Mouse (Mus musculus) MEL (cell line): ENCODE measurements around the gene Efnb1. TPM values are rescaled to one million over a fixed set of nuclear protein-coding genes. Genes with fewer than 3 reads are reported as not detected.

Experiments used
- DNase-seq: peaks from one replicate; pipeline ENCODE4 v3.0.0; 2011; ENCODE audit warnings: low read depth, low spot score
- H3K27ac ChIP-seq: 2 replicates; pipeline ENCODE4 v1.5.1; 2012; ENCODE audit warnings: low read depth, mild to moderate bottlenecking, control low read depth, low read length, moderate library complexity; ENCODE audit not compliant: control insufficient read depth
- H3K27me3 ChIP-seq, 2 experiments: fragments of 150-350 bp in 1 of 2; sonication (generic) in 1 of 2; 2 replicates each; pipeline ENCODE4 v1.6.1; 2012; ENCODE audit warnings: low read length in 2 of 2, mild to moderate bottlenecking in 2 of 2, improper control_type of control experiment in 1 of 2, moderate library complexity in 1 of 2; ENCODE audit not compliant: insufficient read depth in 2 of 2, control insufficient read depth in 1 of 2
- H3K36me3 ChIP-seq, 2 experiments: 2 replicates each; pipeline ENCODE4 v1.6.1; 2012 to 2014; ENCODE audit warnings: low read length in 2 of 2, improper control_type of control experiment in 1 of 2, inconsistent platforms in 1 of 2, mild to moderate bottlenecking in 1 of 2; ENCODE audit not compliant: insufficient read depth in 2 of 2, control insufficient read depth in 1 of 2
- H3K4me1 ChIP-seq, 2 experiments: fragments of 150-350 bp in 1 of 2; sonication (generic) in 1 of 2; 2 replicates each; pipeline ENCODE4 v1.6.1; 2012; ENCODE audit warnings: low read length in 2 of 2, improper control_type of control experiment in 1 of 2, mild to moderate bottlenecking in 1 of 2; ENCODE audit not compliant: insufficient read depth in 2 of 2, control insufficient read depth in 1 of 2
- H3K4me3 ChIP-seq, 2 experiments: fragments of 150-350 bp in 1 of 2; sonication (generic) in 1 of 2; 2 replicates each; pipeline ENCODE4 v1.5.1; 2012; ENCODE audit warnings: low read depth in 2 of 2, low read length in 2 of 2, mild to moderate bottlenecking in 2 of 2, moderate library complexity in 2 of 2, control low read depth in 1 of 2, improper control_type of control experiment in 1 of 2; ENCODE audit not compliant: control insufficient read depth in 1 of 2, insufficient read depth in 1 of 2
- H3K79me2 ChIP-seq: 2 replicates; pipeline ENCODE4 v1.6.1; 2012; ENCODE audit warnings: mild to moderate bottlenecking, low read length, moderate library complexity; ENCODE audit not compliant: control insufficient read depth, poor library complexity, insufficient read depth
- H3K9ac ChIP-seq: 2 replicates; pipeline ENCODE4 v1.6.1; 2012; ENCODE audit warnings: low read depth, mild to moderate bottlenecking, control low read depth, low read length, moderate library complexity; ENCODE audit not compliant: control insufficient read depth, poor library complexity, severe bottlenecking
- H3K9me3 ChIP-seq: fragments of 150-350 bp; sonication (generic); replicated peaks from 2 replicates; pipeline ENCODE4 v1.6.1; 2012; ENCODE audit warnings: mild to moderate bottlenecking, low read length, improper control_type of control experiment, moderate library complexity; ENCODE audit not compliant: insufficient read depth
- BHLHE40 ChIP-seq: IDR thresholded peaks from 2 replicates; pipeline ENCODE4 v1.6.1; 2012; ENCODE audit warnings: low read depth, mild to moderate bottlenecking, inconsistent platforms, low read length, improper control_type of control experiment, borderline replicate concordance
- CHD1 ChIP-seq: IDR thresholded peaks from 2 replicates; pipeline ENCODE4 v1.6.1; 2012; ENCODE audit warnings: low read depth, mild to moderate bottlenecking, inconsistent platforms, low read length, improper control_type of control experiment
- CHD2 ChIP-seq: IDR thresholded peaks from 2 replicates; pipeline ENCODE4 v1.6.1; 2011; ENCODE audit warnings: low read length, improper control_type of control experiment
- E2F4 ChIP-seq: IDR thresholded peaks from 2 replicates; pipeline ENCODE4 v1.6.1; 2011; ENCODE audit warnings: low read depth, low read length, improper control_type of control experiment, borderline replicate concordance
- EP300 ChIP-seq, 2 experiments: IDR thresholded peaks; 2 replicates each; pipeline ENCODE4 v1.6.1; 2011; ENCODE audit warnings: improper control_type of control experiment in 2 of 2, low read length in 2 of 2, low read depth in 1 of 2, mild to moderate bottlenecking in 1 of 2
- ETS1 ChIP-seq: IDR thresholded peaks from 2 replicates; pipeline ENCODE4 v1.6.1; 2012; ENCODE audit warnings: low read depth, mild to moderate bottlenecking, inconsistent platforms, low read length, improper control_type of control experiment, moderate library complexity
- HCFC1 ChIP-seq: IDR thresholded peaks from 2 replicates; pipeline ENCODE4 v1.6.1; 2012; ENCODE audit warnings: low read depth, mild to moderate bottlenecking, inconsistent platforms, low read length, improper control_type of control experiment, moderate library complexity
- JUND ChIP-seq: IDR thresholded peaks from 2 replicates; pipeline ENCODE4 v1.6.1; 2011; ENCODE audit warnings: low read depth, mild to moderate bottlenecking, improper control_type of control experiment, low read length
- KAT2A ChIP-seq: conservative IDR thresholded peaks from 2 replicates; pipeline ENCODE4 v1.6.1; 2012; ENCODE audit warnings: low read depth, low read length, improper control_type of control experiment, inconsistent platforms
- MAFK ChIP-seq: IDR thresholded peaks from 2 replicates; pipeline ENCODE4 v1.6.1; 2011; ENCODE audit warnings: low read depth, mild to moderate bottlenecking, low read length, improper control_type of control experiment, borderline replicate concordance
- MAX ChIP-seq: IDR thresholded peaks from 2 replicates; pipeline ENCODE4 v1.6.1; 2011; ENCODE audit warnings: low read length, improper control_type of control experiment
- MAZ ChIP-seq: IDR thresholded peaks from 2 replicates; pipeline ENCODE4 v1.6.1; 2012; ENCODE audit warnings: low read depth, mild to moderate bottlenecking, inconsistent platforms, low read length, improper control_type of control experiment
- MXI1 ChIP-seq: IDR thresholded peaks from 2 replicates; pipeline ENCODE4 v1.6.1; 2011; ENCODE audit warnings: mild to moderate bottlenecking, low read depth, low read length, improper control_type of control experiment
- NELFE ChIP-seq: IDR thresholded peaks from 2 replicates; pipeline ENCODE4 v1.6.1; 2011; ENCODE audit warnings: low read depth, low read length, improper control_type of control experiment
- NRF1 ChIP-seq: IDR thresholded peaks from 2 replicates; pipeline ENCODE4 v1.6.1; 2014; ENCODE audit warnings: low read depth, mild to moderate bottlenecking, inconsistent platforms, low read length, improper control_type of control experiment, moderate library complexity; ENCODE audit not compliant: poor library complexity, insufficient read depth, severe bottlenecking
- POLR2AphosphoS5 ChIP-seq: IDR thresholded peaks from 2 replicates; pipeline ENCODE4 v1.6.1; 2012; ENCODE audit warnings: low read depth, borderline replicate concordance, mild to moderate bottlenecking, inconsistent platforms, low read length, moderate library complexity, mixed read lengths
- RCOR1 ChIP-seq: IDR thresholded peaks from 2 replicates; pipeline ENCODE4 v1.6.1; 2012; ENCODE audit warnings: low read depth, mild to moderate bottlenecking, inconsistent platforms, low read length, improper control_type of control experiment
- SIN3A ChIP-seq: IDR thresholded peaks from 2 replicates; pipeline ENCODE4 v1.6.1; 2012; ENCODE audit warnings: low read length, improper control_type of control experiment, inconsistent platforms
- SMC3 ChIP-seq: IDR thresholded peaks from 2 replicates; pipeline ENCODE4 v1.6.1; 2011; ENCODE audit warnings: low read depth, low read length, improper control_type of control experiment
- TBP ChIP-seq: IDR thresholded peaks from 2 replicates; pipeline ENCODE4 v1.8.0; 2011; ENCODE audit warnings: low read depth, low read length, improper control_type of control experiment
- TCF12 ChIP-seq: IDR thresholded peaks from 2 replicates; pipeline ENCODE4 v1.6.1; 2014; ENCODE audit warnings: low read depth, mild to moderate bottlenecking, inconsistent platforms, low read length, improper control_type of control experiment, moderate library complexity
- UBTF ChIP-seq: IDR thresholded peaks from 2 replicates; pipeline ENCODE4 v1.6.1; 2012; ENCODE audit warnings: low read depth, mild to moderate bottlenecking, inconsistent platforms, low read length, improper control_type of control experiment, moderate library complexity, borderline replicate concordance; ENCODE audit not compliant: insufficient read depth
- USF1 ChIP-seq: IDR thresholded peaks from 2 replicates; pipeline ENCODE4 v1.6.1; 2014; ENCODE audit warnings: low read depth, mild to moderate bottlenecking, inconsistent platforms, low read length, improper control_type of control experiment, moderate library complexity
- USF2 ChIP-seq, 2 experiments: IDR thresholded peaks; 2 replicates each; pipeline ENCODE4 v1.6.1; 2011 to 2012; ENCODE audit warnings: improper control_type of control experiment in 2 of 2, low read length in 2 of 2, borderline replicate concordance in 1 of 2, inconsistent platforms in 1 of 2, low read depth in 1 of 2, mild to moderate bottlenecking in 1 of 2; ENCODE audit not compliant: insufficient read depth in 1 of 2
- ZC3H11A ChIP-seq: IDR thresholded peaks from 2 replicates; pipeline ENCODE4 v1.6.1; 2012; ENCODE audit warnings: low read depth, mild to moderate bottlenecking, inconsistent platforms, low read length, improper control_type of control experiment
- ZMIZ1 ChIP-seq: IDR thresholded peaks from 2 replicates; pipeline ENCODE4 v1.6.1; 2012; ENCODE audit warnings: low read depth, mild to moderate bottlenecking, inconsistent platforms, low read length, improper control_type of control experiment, moderate library complexity
- polyA plus RNA-seq, 2 experiments: library from polyadenylated mRNA; stranded (reverse) in 1 of 2; unstranded in 1 of 2; fragments of >175 nt in 1 of 2; fragments of >200 nt in 1 of 2; gene quantifications; 2 replicates each; pipeline versions ENCODE4 v1.2.1 to v1.2.4; 2012; ENCODE audit warnings: low replicate concordance in 2 of 2, low read depth in 1 of 2; ENCODE audit not compliant: insufficient read length in 2 of 2, insufficient read depth in 1 of 2, missing spikeins in 1 of 2
- total RNA-seq: library from RNA; depleted of rRNA; stranded (reverse); fragments of 300-350 nt; gene quantifications from 2 replicates; pipeline ENCODE4 v1.2.3, GENCODE M21; 2012

Gene Efnb1
- total and polyA plus RNA-seq, 3 experiments: 6.0 to 8.2 TPM; not detected in 1

- Histone ChIP-seq H3K27me3 (no peaks in the 10 kb centered on the region), H3K27ac (no peak overlapping the region), H3K4me3 (no peak overlapping the region), H3K36me3 (no peaks in the 10 kb centered on the region), H3K4me1 (peaks cover 0 to 6% of the 10 kb centered on the region in 2 experiments; a peak in 1 of 4 replicates), H3K9me3 (no peaks in the 10 kb centered on the region), H3K9ac (no peak overlapping the region), H3K79me2 (peaks cover 4% of the 10 kb centered on the region; the same call in 1 of the 2 replicates)
- DNase-seq: no peak
- TF ChIP-seq POLR2AphosphoS5 (no peak), NRF1 (no peak), E2F4 (no peak), MXI1 (no peak), TCF12 (no peak), HCFC1 (no peak), NELFE (no peak), TBP (no peak), MAZ (no peak), ZC3H11A (no peak), MAFK (no peak), MAX (no peak), USF1 (no peak), KAT2A (no peak), ZMIZ1 (no peak), RCOR1 (no peak), CHD1 (no peak), USF2 (IDR thresholded peaks at IDR 0.05; ENCODE audit: borderline replicate concordance in 1 of 2, insufficient read depth in 1 of 2, low read depth in 1 of 2, low read length in 2 of 2) (no peak), UBTF (no peak), SIN3A (no peak)
Observed at GRCm38 (mm10) chrX:99141900-99142299, 6.0 kb downstream of the Efnb1 start.

DNA sequence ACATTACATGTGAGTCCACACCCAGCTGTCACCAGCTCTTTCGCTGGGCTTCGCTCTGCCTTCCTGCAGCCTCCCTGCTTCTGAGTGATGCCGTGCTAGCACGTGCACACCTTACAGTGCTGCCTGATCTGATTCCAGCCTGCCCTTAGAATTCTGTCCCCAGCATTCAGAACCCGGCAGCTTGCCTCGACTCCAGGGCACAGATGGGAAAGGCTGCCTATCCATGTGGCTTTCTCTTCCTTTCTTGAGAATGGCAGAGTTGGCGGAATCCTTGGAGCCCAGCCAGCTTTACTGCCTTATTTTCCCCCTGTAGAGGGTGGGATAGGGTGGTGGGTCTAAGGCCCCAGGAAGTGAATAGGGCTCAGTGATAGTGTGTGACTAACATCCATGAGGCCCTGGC, 9.6 kb downstream of the Efnb1 start:
- Histone ChIP-seq H3K9me3 (no peaks in the 10 kb centered on the region), H3K27me3 (no peaks in the 10 kb centered on the region), H3K4me3 (no peak overlapping the region), H3K36me3 (no peaks in the 10 kb centered on the region), H3K79me2 (no peaks in the 10 kb centered on the region), H3K27ac (no peak overlapping the region), H3K4me1 (no peaks in the 10 kb centered on the region), H3K9ac (no peak overlapping the region)
- no peak for DNase-seq
- TF ChIP-seq CHD1 (no peak), ETS1 (no peak), BHLHE40 (no peak), USF2 (IDR thresholded peaks at IDR 0.05; ENCODE audit: borderline replicate concordance in 1 of 2, insufficient read depth in 1 of 2, low read depth in 1 of 2, low read length in 2 of 2) (no peak), HCFC1 (no peak), JUND (no peak), UBTF (no peak), KAT2A (no peak), EP300 (IDR thresholded peaks at IDR 0.05; ENCODE audit: low read depth in 1 of 2, low read length in 2 of 2) (no peak), ZMIZ1 (no peak), CHD2 (no peak), SMC3 (no peak), RCOR1 (no peak)
